Mouse (Mus musculus) erythroblast, embryonic 14.5 days (primary cell): ENCODE data around the gene Atp8b4.

Experiments used
- GATA1 ChIP-seq: IDR thresholded peaks from 2 replicates; pipeline ENCODE4 v1.6.1; 2012; ENCODE audit warnings: low read length, inconsistent platforms, mixed read lengths
- TAL1 ChIP-seq: IDR thresholded peaks from 3 replicates; pipeline ENCODE4 v1.6.1; 2012; ENCODE audit warnings: low read length, inconsistent platforms, mixed read lengths

- no peak for TF ChIP-seq GATA1
- TF ChIP-seq TAL1, result no peak
Observed at GRCm38 (mm10) chr2:126316346-126316745, 184.1 kb downstream of the Atp8b4 start.
